Mouse (Mus musculus): ENCODE data around the gene Aqp2.

Gene Aqp2

DNA sequence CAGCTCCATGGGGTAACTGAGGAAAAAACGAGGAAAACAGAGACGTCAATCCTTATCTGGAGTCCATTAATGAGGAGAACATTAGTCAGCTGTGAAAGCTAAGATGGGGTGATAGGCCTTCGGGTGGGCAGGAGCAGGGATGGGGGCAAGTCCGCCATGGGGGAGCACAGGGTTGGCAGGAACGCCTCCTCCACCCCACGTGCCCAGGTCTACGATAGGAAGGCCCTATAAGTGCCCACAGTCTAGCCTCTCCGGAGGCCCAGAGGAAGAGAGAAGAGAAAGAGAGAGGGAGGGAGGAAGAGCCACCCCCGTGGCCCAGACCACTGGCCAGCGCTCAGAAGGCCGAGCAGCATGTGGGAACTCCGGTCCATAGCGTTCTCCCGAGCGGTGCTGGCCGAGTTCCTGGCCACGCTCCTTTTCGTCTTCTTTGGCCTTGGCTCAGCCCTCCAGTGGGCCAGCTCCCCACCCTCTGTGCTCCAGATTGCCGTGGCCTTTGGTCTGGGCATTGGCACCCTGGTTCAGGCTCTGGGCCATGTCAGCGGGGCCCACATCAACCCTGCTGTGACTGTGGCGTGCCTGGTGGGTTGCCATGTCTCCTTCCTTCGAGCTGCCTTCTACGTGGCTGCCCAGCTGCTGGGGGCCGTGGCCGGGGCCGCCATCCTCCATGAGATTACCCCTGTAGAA lies at the start of gene Aqp2:
Aqp2 (plus strand) TSS at position 254 of the 684 bp plus-strand sequence.
- DNase-seq (ENCODE audit: low read depth, low spot score) = no peak

DNA sequence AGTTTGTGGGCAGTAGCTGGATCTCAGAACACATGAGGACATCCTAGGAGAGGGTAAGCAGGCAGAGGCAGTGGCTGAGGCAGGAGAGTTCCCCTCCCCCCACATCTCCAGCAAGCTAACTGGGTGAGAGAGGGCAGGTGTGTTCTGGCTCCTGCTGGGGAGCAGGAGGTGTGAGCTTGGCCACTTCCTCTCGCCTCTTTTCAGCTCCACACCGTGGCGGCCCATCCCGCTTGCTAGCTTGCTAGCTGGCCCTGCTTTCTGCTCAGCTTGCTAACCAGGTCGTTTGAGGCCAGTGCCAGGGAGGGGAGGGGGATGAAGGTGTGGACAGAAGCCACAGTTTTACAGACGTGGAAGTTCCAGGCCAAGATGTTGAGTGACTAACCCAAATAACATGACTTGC lies 47.7 kb upstream of the Aqp2 start:
- no peak for DNase-seq (ENCODE audit: low read depth, low spot score)

DNA sequence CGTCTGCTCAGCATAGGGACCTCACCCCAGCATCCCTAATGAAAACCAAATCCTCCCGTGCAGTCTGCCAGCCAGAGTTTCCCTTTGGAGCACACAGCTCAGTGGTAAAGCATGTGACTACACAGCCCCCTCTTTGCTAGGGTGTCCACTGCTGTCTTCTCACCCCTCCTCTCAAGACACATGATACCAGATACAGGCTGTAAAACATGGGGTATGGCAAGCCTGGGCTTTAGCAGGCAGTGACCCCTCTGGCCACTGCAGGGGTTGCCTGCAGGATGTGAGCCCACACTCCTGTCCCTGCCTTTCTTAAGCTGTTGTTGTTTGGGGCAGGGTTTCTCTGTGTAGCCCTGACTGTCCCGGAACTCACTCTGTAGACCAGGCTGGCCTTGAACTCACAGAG lies 46.8 kb upstream of the Aqp2 start:
- no peak for DNase-seq (ENCODE audit: low read depth, low spot score)

DNA sequence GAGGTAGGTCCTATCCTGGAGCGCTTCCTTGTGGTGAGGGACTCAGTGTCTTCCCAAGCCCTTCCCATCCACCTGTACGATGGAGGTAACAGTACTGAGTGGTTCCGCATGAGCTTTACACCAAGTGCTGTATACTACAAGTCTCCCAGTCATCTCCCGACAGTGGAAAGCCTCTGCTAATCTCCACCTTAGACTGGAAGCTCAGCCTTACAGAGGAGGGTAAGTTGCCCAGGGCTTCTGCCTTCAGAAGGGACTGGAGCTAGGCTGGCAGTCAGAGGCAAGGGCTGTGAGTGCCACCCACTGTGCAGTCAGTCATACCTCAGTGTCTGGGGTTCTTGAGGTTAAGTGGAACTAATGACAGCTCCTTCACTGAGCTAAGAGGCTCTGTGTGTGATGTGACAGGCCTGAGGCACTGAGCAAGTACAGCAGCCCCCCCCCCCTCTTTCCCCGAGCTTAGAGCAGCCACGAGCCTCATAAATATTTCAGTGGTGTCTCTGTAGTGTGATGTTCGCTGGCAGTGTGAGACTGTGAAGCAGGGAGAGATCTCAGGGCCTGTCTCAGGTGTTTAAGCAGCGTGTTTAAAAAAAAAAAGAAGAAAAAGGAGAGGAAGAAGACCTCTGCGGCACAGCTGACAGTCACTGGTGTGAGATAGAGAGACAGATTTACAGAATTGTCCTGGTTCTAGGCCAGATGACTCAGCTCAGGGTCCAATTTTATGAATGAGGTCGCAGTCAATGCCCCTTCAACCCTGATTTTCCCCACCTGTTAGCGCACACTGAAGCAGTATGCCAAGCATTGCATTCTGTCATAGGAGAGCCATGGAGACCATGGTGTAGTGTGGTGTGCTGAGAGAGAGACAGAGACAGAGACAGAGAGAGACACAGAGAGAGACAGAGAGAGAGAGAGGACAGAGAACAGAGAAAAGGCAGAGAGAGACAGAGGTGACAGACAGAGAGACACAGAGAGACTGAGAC lies 41.7 kb upstream of the Aqp2 start:
- DNase-seq (ENCODE audit: low read depth, low spot score) = no peak

DNA sequence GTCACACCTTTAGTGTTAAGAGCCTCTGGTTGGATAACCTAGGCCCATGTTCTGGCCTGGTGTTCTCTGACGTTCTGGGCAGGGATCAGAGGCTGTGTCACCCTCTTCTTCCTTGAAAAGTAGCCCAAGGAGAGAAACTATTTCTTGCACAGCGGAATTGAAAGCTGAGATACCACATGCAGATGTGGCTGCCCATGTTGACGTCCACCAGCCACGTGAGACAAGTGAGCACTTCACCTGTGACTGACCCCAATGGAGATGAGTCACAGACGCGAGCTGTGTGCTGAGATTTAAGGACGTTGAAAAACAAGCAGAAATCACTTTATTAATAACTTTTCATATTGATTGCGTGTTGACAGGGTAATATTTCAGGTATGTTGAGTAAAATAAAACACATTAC lies 39.0 kb upstream of the Aqp2 start:
- no peak for DNase-seq (ENCODE audit: low read depth, low spot score)

DNA sequence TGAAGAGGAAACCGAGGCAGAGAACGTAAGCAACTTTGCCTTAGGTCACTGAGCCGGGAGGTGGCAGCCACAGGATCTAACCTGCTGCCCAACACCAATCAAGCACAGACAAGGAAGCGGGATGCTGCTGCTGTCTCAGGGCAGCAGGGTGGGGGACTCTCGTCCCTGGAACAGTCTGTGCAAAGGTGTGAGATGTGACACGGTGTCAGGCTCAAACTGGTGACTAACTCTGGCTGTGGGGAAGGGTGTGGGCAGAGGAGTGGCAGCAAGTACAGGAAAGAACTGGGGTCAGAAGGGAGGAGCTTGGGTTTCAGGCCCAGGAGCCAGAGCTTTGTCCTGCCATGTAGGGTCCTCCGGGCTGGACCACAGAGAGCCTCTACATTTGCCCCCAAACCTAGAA lies 34.8 kb upstream of the Aqp2 start:
- DNase-seq (ENCODE audit: low read depth, low spot score) = no peak

DNA sequence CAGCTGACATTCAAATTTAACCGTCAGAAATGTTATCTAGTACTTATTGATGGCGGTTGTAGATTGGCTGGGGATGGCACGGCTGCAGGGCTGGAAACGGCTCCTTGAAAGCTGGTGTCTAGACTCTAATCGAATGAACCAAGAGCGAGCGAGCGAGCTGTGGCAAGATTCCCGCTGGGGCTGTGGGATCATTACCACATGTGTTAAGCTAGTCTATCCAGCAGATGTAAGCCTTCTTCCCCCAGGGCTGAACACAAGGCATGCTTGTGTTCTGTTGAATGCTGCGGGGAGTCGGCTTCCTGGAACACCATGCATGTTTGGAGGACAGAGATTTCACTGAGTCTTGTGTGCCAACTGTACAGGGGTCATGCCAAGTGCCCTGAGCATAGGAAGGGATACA lies 32.3 kb upstream of the Aqp2 start:
- DNase-seq (ENCODE audit: low read depth, low spot score) = no peak

DNA sequence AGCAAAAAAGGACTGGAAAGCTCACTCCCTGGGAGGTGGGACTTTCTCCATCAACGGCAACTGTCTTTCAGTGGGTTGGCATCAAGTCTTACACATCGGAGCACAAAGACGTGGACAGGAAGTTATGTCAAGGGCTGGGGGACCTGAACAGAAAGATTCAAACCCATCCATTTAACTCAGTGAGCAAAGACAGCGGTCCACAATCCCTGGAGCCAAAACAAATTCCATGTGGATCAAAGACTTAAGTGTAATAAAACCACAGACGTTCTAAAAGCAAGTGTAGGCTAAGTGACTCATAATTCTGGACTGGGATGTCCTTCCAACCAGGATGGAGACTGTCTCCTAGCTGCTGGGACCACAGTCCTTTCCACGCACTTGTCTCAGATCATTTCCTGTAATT lies 31.1 kb upstream of the Aqp2 start:
- DNase-seq (ENCODE audit: low read depth, low spot score) = no peak

DNA sequence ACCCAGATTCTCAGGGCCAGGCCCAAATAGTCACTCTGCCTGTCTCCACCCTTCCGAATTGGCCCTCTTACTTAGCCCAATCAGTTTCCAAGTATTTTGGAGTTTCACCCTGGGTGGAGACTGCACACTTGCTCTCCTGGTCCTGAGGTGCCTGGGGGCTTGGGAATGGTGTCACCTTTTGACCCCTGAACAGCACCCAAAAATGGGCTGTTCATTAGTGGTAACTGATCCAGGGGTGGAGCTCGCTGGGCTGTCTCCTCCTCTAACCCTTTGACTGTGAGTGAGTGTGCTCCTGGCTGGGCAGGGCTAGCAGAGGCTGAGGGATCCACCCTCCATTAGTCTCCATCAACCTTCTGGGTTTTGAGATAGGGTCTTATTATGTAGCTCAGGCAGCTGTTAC lies 29.0 kb upstream of the Aqp2 start:
- DNase-seq (ENCODE audit: low read depth, low spot score) = no peak

DNA sequence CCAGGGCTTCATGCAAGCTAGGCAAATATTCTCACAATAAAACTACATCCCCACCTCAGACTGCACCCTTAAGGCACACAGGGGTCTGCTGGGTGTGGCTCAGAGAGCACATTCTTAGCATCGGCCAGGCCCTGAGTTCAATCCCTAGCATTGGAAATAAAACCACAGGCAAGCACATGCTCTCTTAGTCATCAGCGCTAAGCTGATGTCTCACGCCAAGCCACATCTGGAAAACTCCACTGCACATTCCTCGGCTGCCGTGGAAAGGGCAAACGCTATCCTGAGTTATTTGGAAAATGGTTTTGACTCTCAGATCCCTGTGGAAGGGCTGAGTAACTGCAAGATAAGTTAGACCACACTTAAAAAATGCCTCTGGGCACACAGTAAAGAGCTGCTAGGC lies 25.1 kb upstream of the Aqp2 start:
- DNase-seq (ENCODE audit: low read depth, low spot score) = no peak

DNA sequence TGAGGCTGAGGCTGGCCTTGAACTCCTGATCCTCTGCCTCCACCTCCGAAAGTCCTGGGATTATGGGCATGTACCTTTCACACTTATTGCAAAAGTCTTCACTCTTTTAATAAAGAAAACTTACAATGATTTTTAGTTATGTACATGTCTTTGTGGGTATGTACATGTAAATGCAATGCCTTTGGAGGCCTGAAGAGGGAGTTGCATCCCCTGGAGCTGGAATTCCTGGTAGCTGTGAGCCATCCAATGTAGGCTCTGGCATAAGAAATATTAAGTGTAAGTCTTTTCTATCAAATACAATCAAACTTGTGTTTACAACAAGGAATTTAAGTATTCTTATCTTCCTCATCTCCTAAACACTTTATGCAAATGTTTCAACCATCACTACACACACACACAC lies 19.9 kb upstream of the Aqp2 start:
- DNase-seq (ENCODE audit: low read depth, low spot score) = no peak

DNA sequence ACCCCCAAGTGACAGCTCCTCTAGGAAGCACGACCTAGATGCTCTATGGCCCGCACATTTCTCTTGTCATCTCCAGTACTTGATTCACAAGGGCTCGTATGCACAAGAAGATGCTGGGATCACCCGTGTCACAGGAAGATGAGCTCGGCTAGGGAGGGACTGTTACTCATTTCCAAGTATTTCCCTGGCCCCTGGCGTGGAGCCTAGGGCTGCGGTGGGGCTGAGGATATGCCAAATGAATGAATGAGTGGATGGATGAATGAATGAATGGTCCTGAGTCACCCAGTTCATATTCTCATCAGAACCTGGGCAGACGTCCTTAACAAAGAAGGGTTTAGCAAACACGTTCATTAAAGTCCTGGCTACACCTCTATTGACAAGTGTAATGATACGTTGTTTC lies 18.6 kb upstream of the Aqp2 start:
- DNase-seq (ENCODE audit: low read depth, low spot score) = no peak

DNA sequence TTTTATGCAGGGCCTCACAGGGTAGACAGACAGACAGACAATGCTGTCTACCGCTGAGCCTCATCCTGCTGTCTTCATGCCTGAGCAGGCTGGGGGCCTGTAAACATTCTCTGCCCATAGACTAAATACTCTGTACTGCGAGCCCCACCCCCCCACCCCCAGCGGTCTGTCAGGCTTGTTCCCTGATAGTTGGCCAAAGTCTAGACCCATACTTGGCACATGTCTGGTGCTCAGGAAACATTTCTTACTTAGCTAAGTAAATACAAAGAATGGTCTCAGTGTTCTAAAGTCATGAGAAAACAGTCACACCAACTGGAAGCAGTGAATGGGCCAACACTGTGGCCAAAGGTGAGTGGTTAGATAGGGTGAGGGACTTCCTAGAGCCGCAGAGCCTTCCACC lies 11.5 kb upstream of the Aqp2 start:
- no peak for DNase-seq (ENCODE audit: low read depth, low spot score)

DNA sequence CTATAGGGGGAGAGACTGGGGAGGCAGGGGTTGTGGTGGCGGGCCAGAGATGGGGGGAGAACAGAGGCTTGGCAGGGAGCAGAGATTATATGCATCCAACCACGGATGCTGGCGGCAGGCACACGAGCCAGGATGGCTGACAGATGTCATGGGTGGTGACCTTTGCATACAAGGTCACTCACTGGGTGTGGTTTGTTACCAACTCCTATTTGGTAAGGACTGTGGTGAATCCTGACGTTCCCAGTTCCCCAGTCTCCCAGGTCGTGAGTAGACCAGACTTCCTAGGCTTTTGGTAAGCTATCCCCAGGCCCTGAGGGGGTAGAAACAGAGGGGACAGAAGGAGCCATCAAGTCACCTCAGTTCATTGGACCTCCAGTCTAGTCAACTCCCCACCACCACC lies 10.2 kb upstream of the Aqp2 start:
- DNase-seq (ENCODE audit: low read depth, low spot score) = no peak

DNA sequence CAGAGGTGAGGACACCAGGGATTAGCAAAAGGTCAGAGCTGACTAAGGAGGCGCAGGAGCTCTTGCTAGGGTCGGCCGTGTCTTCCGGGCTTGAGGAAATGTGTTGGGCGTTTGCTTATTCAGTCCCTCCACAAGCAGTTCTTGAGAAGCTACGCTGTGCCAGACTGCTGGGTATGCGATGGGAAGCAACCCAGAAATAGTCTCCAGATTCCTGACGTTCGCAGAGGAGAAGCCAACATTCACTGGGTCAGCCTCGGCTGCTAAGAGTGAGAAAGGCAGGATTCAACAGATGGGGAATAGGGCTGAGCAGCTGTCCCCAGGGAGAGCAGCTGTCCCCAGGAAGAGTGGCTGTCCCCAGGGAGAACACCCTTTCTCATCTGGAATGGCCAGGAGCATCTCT lies 9.7 kb upstream of the Aqp2 start:
- DNase-seq (ENCODE audit: low read depth, low spot score) = no peak

DNA sequence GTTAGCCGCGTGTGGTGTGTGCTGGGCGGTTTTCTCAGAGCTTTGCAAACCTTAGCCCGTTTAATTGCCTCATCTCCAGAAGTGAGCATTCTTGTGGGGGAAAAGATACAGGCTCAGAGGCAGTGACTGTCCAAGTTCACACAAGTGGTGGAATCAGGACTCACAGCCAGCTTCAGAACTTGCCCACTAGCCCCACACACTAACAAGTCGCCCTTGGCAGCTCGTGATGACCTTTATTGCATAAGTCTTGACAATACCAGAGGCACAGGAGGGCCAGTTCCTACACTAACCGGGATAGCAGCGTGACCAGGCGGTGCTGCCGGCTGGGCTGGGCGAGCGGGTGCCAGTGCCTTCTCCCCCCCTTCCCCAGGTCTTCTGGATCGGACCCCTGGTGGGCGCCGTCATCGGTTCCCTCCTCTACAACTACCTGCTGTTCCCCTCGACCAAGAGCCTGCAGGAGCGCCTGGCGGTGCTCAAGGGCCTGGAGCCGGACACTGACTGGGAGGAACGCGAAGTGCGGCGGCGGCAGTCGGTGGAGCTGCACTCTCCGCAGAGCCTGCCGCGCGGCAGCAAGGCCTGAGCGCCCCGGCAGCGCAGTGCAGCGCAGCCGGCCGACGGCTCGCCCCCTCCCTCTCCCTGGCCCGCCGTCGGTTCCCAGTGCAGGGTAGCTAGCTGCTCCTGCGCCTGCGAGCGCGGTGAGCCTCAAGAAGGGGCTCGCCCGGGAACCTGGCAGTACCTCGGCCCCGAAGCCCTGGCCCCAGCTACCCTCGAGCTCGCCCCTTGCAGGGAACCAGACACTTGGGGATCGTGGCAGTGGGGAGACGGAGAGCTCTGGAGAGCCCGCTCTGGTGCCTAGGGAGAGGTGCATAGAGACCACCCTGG lies 4.8 kb downstream of the Aqp2 start:
- DNase-seq (ENCODE audit: low read depth, low spot score) = no peak

DNA sequence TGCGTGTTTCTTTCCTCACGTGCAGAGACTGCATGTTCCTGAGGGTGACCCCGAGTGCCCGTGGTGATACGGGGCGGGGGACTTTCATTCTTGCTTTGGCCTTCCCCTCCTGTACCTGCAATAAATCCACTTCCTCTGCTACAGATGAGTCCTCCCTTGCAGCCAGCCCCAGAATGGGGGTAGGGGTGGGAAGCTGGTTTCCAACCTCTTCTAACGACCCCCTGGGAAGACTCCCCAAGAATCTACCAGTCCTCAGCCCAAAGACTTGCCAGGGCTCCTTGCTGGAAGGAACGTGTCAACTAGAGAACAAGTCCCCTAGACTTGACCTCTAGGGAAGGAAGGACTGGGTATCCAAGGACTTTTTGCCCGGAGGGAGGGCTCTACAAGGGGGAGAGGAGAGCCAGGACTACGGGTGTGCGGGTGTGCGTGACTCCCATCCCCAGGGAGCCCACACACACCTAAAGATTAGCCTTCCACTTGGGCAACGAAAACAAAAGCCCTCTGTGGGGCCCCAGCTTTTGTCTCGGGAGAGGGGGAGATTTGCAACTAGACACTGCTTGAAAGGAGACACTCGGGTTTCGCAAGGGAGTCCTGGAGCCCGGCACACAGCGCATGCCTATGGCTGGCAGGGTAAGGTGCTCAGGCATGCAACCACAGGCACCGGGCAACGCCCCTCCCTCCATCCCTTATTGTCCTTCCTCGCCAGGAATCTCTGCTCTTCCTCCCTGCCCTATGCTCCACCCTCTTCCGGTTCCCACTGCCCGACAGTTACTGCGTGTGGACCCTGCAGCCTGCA lies 5.8 kb downstream of the Aqp2 start:
- no peak for DNase-seq (ENCODE audit: low read depth, low spot score)

DNA sequence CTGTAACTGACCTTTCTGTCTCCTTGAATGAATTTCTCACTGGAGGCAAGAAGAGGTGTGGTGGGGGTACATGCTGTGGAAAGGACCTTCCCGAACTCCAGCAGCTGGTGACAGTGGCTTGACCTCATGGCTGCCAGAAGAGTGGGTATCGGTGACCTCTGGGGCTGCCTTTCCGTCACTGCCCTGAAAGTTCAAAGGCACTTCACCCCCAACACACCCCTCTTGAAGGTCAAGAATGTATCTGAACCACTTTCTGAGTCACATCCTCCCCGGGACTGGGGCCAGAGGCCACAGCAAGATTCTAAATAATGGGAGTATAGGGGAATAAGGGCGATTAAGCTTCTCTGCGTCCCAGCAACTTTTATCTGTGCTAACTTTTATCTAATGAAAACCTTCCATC lies 6.9 kb downstream of the Aqp2 start:
- no peak for DNase-seq (ENCODE audit: low read depth, low spot score)

DNA sequence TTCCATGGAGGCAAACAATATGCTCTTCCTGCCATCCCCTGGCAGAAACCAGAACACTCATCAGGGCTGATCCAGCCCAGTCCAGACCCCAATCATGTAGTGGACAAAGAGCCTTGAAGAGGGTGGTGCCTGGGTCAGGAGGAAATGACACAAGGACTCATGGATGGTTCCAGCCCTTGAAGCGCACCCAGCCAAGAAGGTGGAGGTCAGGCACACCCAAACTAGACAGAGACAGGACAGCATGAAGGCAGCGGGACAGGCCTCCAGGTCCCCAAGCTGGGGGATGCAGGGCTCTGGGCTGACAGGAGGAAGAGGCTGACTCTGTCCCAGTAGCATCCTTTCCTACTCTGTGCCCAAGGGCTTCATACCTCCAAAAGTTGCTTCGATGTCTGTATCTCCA lies 7.7 kb downstream of the Aqp2 start:
- no peak for DNase-seq (ENCODE audit: low read depth, low spot score)

DNA sequence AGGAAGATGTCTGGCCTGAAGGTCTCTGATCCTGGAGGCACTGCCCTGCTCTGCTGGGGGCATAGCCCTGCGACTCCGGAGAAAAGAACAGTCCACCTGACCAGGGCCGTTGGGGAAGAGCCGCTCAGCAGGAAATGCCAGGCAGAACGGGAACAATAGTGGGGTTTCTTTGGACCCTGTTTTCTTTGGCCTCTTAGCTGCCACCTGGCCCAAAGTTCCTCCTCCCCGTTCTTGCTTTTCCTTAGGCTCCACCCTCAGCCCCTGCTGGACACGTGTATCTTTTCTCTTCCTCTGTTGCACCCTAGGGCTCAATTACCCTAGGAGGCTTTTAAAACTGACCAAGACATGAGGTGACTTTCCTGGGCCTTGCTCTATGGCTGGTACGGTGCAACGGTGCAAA lies 10.4 kb downstream of the Aqp2 start:
- DNase-seq (ENCODE audit: low read depth, low spot score) = no peak

DNA sequence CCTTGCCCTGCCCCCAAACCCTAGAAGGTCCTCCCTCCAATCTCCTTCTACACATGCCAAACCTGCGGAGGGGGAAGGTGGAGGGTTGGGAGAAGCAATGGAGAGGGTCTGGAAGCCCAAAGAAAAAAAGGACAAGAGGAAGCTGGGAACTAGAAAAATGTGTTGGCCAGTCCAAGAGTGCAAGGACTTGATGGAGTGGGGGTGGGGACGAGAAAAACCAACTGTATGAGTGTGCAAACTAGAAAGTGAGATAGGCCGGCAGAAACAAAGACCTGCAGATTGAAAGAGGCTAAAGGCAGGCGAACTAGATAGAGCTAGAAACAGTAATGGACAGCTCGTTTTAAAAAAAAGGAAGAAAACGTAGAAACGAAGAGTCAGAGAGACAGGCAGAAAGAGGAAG lies 10.8 kb downstream of the Aqp2 start:
- no peak for DNase-seq (ENCODE audit: low read depth, low spot score)

All from retina, adult 2 months (tissue).